Mouse (Mus musculus) thymus, adult 2 months (tissue): ENCODE measurements around the gene Fam92b.

Experiments used
- CTCF ChIP-seq: fragments of 200-500 bp; IDR thresholded peaks from 2 replicates; pipeline ENCODE4 v1.5.1; 2012; ENCODE audit warnings: mild to moderate bottlenecking, control low read depth, low read length, moderate library complexity, borderline replicate concordance; ENCODE audit not compliant: control insufficient read depth, poor library complexity, insufficient read depth; ENCODE audit errors: extremely low read depth
- POLR2A ChIP-seq: fragments of 200-500 bp; IDR thresholded peaks from 2 replicates; pipeline ENCODE4 v1.6.1; 2012; ENCODE audit warnings: mild to moderate bottlenecking, low read length, control low read depth, moderate library complexity; ENCODE audit not compliant: control insufficient read depth, poor library complexity, insufficient read depth; ENCODE audit errors: extremely low read depth

DNA sequence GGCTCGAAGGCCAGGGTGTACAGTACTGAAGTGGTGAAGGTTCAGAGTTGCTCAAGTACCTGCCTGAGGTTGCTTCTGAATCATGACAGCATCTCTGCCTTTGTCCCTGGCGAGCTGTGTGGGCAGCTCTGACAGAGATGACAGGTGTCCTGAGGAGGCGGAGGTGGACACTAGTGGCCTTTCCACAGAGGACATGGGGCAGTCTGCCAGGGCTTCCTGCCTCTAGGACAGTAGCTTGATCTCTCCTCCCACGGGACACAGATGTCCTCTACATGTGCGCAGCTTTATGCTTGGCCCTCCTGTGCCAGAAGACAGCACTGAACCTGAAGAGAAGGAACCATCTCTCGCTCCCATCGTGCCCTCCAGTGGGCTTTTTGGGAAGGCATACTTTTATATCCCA is 44.1 kb downstream of the Fam92b start:
- TF ChIP-seq POLR2A = no peak
- no peak for TF ChIP-seq CTCF
